Mouse (Mus musculus): ENCODE data around the gene Ech1. TPM values are rescaled to one million over a fixed set of nuclear protein-coding genes. Genes with fewer than 3 reads are reported as not detected.

Ech1 gene
- polyA plus RNA-seq, 1 experiment, result 250 TPM

DNA sequence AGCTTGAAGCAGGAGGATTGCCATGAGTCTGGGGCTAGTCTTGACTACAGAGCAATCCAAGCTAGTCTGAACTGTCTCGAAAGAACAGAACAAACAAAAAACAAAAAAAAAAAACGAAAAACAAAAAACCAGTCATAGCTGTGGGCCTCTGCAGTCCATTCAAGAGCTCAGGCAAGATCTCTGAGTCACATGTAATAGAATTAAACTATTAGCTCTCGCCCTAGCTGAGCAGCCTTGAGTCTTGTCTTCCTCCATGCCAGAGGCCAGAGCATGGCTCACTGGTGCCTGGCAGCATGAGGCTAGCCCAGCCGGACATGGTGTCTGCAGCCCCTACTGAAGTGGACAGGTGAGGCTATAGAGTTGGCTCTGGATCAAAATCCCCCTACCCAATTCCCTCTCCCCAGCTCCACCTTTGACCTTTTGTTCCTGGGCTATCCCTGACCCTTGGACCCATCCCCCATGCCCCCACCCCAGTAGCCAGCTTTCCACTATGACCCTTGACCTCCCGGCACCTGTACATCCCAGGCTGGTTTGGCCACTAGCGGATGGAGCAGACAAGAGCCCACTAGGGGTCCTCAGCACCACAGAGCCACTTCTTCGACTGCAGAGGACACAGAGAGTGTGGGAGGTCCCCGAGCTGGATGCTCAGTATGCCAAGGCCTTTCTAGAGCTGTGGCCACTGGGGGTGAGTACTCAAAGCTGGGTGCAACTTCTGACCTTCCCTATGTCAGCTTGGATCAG, 34.8 kb upstream of the Ech1 start:
- Histone ChIP-seq H3K4me3 (replicated peaks; ENCODE audit: extremely low read depth, low read depth, low read length) (no peak overlapping the region), H3K4me1 (ENCODE audit: control insufficient read depth, insufficient read depth, low read length) (no peaks in the 10 kb centered on the region)
- no peak for TF ChIP-seq CTCF (IDR thresholded peaks at IDR 0.05; ENCODE audit: insufficient read depth, low read length)
- no peak for TF ChIP-seq POLR2A (IDR thresholded peaks at IDR 0.05; ENCODE audit: borderline replicate concordance, extremely low read depth, low read depth, low read length)
- no peak for DNase-seq
- WGBS, result 63% methylated on average over 8 of the region's 8 CpGs

DNA sequence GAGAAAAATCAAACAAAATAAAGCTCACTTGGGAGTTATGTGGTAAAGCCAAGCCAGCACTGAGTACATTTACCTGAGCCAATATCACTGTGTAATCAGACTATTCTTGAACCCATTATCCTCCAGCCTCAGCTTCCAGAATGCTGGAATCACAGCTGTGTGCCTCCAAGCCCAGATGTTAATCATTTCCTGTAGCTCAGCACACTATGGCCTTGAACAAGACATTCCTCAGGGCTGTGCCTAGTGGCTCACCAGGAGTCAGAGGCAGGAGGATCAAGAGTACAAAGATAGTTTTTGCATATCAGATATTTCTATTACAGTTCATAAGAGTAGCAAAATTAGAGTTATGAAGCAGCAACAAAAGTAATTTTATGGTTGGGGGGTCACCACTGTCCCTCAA, 33.3 kb upstream of the Ech1 start:
- Histone ChIP-seq H3K4me1 (ENCODE audit: control insufficient read depth, insufficient read depth, low read length) (peaks cover 4% of the 10 kb centered on the region; the same call in 1 of the 2 replicates), H3K4me3 (replicated peaks; ENCODE audit: extremely low read depth, low read depth, low read length) (no peak overlapping the region)
- DNase-seq, result no peak
- no peak for TF ChIP-seq CTCF (IDR thresholded peaks at IDR 0.05; ENCODE audit: insufficient read depth, low read length)

GRCm38 (mm10) chr7:28792391-28793185, 32.4 kb upstream of the Ech1 start:
- 68% methylated on average over 14 of the region's 14 CpGs for WGBS
- peaks cover 7% of the 10 kb centered on the region for H3K4me1 ChIP-seq (ENCODE audit: control insufficient read depth, insufficient read depth, low read length)
- no peak for DNase-seq
- no peak overlapping the region for H3K4me3 ChIP-seq (replicated peaks; ENCODE audit: extremely low read depth, low read depth, low read length)
- TF ChIP-seq POLR2A (IDR thresholded peaks at IDR 0.05; ENCODE audit: borderline replicate concordance, extremely low read depth, low read depth, low read length) (no peak), CTCF (IDR thresholded peaks at IDR 0.05; ENCODE audit: insufficient read depth, low read length) (no peak)

GRCm38 (mm10) chr7:28793834-28794233, 31.2 kb upstream of the Ech1 start:
- no peak for TF ChIP-seq POLR2A (IDR thresholded peaks at IDR 0.05; ENCODE audit: borderline replicate concordance, extremely low read depth, low read depth, low read length)
- TF ChIP-seq CTCF (IDR thresholded peaks at IDR 0.05; ENCODE audit: insufficient read depth, low read length), result peak; percentile 19; the same call in 1 of the 2 replicates
- whole genome bisulfite sequencing, result 29% methylated on average over 2 of the region's 2 CpGs
- no peak for DNase-seq
- Histone ChIP-seq H3K4me3 (replicated peaks; ENCODE audit: extremely low read depth, low read depth, low read length) (no peak overlapping the region), H3K4me1 (ENCODE audit: control insufficient read depth, insufficient read depth, low read length) (peaks cover 7% of the 10 kb centered on the region)

DNA sequence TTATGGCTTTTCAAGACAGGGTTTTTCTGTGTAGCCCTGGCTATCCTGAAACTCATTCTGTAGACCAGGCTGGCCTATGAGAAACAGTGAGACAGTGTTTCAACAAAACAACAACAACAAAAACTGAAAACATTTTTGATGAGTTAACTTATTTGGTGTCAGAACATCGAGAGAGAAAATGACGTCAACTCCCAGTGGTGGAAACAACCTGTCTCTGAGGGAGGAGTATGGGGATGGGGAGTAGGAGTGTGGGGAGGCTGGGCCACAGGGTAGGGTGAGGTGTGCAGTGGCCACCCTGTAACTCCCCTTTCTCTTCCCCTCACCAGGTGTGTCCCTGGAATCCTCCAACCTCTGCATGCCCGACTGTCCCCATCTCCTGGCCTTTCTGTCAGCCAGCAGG, 30.5 kb upstream of the Ech1 start:
- Histone ChIP-seq H3K4me3 (replicated peaks; ENCODE audit: extremely low read depth, low read depth, low read length) (no peak overlapping the region), H3K4me1 (ENCODE audit: control insufficient read depth, insufficient read depth, low read length) (peaks cover 7% of the 10 kb centered on the region)
- 71% methylated on average over 3 of the region's 3 CpGs for WGBS
- DNase-seq, result no peak
- TF ChIP-seq POLR2A (IDR thresholded peaks at IDR 0.05; ENCODE audit: borderline replicate concordance, extremely low read depth, low read depth, low read length) (no peak), CTCF (IDR thresholded peaks at IDR 0.05; ENCODE audit: insufficient read depth, low read length) (no peak)

DNA sequence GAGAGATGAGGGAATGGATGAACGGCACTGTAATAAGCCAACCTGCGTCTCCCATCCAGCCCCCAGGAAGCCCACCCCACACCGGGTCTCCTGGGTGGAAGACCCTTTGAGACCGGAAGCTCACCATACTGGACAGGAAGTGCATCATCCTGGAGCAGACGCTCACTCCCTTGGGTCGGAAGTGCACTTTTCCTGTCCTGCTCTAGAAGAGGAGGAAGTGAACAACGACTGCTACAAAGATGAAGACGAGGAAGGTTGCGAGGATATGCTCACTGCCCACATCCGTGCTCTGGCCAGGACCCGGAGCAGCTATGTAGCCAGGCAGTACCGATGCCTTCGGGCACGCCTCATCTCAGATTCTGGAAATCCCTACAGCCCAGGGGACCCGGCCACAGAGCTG, 29.2 kb upstream of the Ech1 start:
- DNase-seq, result no peak
- 39% methylated on average over 15 of the region's 15 CpGs for WGBS
- TF ChIP-seq CTCF (IDR thresholded peaks at IDR 0.05; ENCODE audit: insufficient read depth, low read length) (no peak), POLR2A (IDR thresholded peaks at IDR 0.05; ENCODE audit: borderline replicate concordance, extremely low read depth, low read depth, low read length) (peak; percentile 50; the same call in 1 of the 2 replicates)

DNA sequence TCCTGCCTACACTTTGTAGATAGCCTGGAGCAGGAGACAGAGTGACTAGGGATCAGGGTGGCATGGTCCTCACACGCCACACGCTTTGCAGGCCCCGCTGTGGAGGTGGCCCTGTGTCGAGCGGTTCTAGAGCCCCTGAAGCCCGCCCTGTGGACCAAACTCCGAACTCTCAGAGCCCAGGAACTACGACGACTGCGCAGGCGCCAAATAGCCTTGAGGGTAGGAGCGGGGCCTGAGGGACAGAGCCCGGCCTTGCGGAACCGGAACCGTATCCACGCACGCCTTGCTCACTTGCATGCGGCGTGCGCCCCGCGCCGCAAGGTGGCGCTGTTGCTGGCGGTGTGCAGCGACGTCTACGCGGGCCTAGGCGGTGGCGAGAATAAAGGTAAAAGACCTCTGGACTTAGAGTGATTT, 28.4 kb upstream of the Ech1 start:
- TF ChIP-seq POLR2A (IDR thresholded peaks at IDR 0.05; ENCODE audit: borderline replicate concordance, extremely low read depth, low read depth, low read length) (0 out of 2 replicates have a peak, but pooled peaks have one; percentile 28), CTCF (IDR thresholded peaks at IDR 0.05; ENCODE audit: insufficient read depth, low read length) (peak; percentile 93)
- 9% methylated on average over 32 of the region's 32 CpGs for WGBS
- DNase-seq, result peak; percentile 85

More for the DNA sequence above, 29.2 kb upstream of the Ech1 start:
- peak overlapping the region; percentile 54 for H3K4me3 ChIP-seq (replicated peaks; ENCODE audit: extremely low read depth, low read depth, low read length)
- peaks cover 7% of the 10 kb centered on the region for H3K4me1 ChIP-seq (ENCODE audit: control insufficient read depth, insufficient read depth, low read length)

GRCm38 (mm10) chr7:28799994-28800393, 25.0 kb upstream of the Ech1 start:
- no peak for DNase-seq
- no peak for TF ChIP-seq POLR2A (IDR thresholded peaks at IDR 0.05; ENCODE audit: borderline replicate concordance, extremely low read depth, low read depth, low read length)
- no peak for TF ChIP-seq CTCF (IDR thresholded peaks at IDR 0.05; ENCODE audit: insufficient read depth, low read length)
- Histone ChIP-seq H3K4me3 (replicated peaks; ENCODE audit: extremely low read depth, low read depth, low read length) (no peak overlapping the region), H3K4me1 (ENCODE audit: control insufficient read depth, insufficient read depth, low read length) (peaks cover 25% of the 10 kb centered on the region)
- WGBS, result 87% methylated on average over 9 of the region's 9 CpGs

More for the DNA sequence above, 28.4 kb upstream of the Ech1 start:
- peak overlapping the region; percentile 54 for H3K4me3 ChIP-seq (replicated peaks; ENCODE audit: extremely low read depth, low read depth, low read length)
- peaks cover 7% of the 10 kb centered on the region for H3K4me1 ChIP-seq (ENCODE audit: control insufficient read depth, insufficient read depth, low read length)

- WGBS, result 28% methylated on average over 3 of the region's 3 CpGs
- Histone ChIP-seq H3K4me3 (replicated peaks; ENCODE audit: extremely low read depth, low read depth, low read length) (no peak overlapping the region), H3K4me1 (ENCODE audit: control insufficient read depth, insufficient read depth, low read length) (peaks cover 23% of the 10 kb centered on the region)
- no peak for TF ChIP-seq CTCF (IDR thresholded peaks at IDR 0.05; ENCODE audit: insufficient read depth, low read length)
- TF ChIP-seq POLR2A (IDR thresholded peaks at IDR 0.05; ENCODE audit: borderline replicate concordance, extremely low read depth, low read depth, low read length), result no peak
- no peak for DNase-seq
Measured at GRCm38 (mm10) chr7:28801451-28801850, 23.6 kb upstream of the Ech1 start.
